Mouse (Mus musculus) thymus, postnatal 14 days (tissue): Measurements from ENCODE around the gene Gpi1.

Source experiments
- DNase-seq: peaks from one replicate; pipeline ENCODE4 v3.0.0; 2021

The Gpi1 gene

GRCm38 (mm10) chr7:34230116-34230515 is at the start of gene Gpi1:
Gene Gpi1 (minus strand): TSS chr7:34230336.
- peak; percentile 87 for DNase-seq

DNA sequence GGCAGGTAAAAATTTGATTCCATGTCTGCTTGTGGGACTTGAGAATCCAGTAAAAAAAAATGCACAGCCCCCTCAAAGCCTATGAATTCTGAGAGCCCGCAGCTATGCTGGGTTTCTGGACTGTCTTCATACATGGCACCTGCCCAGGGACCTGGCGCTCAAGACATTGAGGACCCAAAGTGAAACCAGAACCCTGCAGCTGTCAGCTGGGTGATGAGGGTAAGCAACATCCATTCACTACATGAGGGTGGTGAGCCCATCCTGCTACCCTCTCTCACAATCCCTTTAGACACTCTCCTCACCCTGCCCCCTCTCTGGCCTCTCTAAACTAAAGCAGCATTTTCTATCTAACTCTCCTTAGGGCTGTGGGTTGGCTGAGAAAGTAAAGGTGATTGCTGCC is 47.5 kb upstream of the Gpi1 start:
- no peak for DNase-seq

DNA sequence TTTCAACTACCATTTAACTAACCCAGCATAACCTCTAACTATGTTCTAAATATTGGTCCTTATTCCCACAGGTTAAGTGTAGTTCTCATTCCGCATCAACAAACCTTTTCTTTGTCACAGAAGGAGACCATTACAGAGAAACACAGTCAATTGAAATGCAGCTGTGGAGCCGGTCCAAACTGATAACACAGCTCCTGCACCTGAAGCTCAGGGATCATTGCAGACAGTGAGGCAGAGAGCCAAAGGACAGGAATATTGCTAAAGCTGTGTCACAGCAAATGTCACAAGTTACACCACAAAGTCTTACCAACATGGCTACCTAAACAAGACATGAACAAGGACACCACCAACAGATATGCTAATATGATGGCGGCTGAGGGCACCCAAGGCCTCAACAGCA is 45.9 kb upstream of the Gpi1 start:
- no peak for DNase-seq

DNA sequence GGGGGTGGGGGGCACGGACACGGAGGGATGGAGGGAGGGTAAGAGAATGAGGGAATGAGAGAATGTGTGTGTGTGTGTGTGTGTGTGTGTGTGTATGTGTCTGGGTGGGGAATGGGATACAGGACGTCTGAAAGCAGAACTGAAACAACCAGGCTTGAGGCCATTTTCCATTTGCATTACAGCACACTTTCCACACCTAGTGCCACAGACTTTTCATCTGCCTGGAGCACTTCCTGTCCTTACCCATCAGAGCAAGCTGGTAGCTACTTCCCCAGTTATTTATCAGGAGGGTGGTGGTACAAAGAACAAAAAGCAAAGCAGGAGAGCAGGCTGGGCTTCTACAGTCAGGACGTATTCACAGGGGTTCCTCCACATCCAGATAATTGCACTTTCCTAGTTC is 42.3 kb upstream of the Gpi1 start:
- DNase-seq, result no peak

DNA sequence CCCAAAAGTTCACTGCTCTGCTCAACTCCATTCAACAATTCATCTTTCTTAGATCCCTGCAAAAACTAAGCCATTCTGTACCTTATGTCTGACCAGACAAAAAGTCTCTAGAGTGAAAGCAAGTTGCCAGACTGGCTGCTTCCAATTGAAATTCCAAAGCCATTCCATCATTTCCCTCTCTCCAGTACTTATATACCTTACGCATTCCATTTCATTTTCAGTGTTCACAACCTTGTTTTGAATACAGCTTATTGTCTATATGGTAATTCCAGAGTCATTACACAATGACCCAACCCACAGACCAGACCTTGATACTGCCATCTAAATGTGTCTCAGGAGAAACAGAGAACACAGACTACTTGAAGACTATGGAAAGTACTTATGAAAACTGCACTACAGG is 38.3 kb upstream of the Gpi1 start:
- no peak for DNase-seq

DNA sequence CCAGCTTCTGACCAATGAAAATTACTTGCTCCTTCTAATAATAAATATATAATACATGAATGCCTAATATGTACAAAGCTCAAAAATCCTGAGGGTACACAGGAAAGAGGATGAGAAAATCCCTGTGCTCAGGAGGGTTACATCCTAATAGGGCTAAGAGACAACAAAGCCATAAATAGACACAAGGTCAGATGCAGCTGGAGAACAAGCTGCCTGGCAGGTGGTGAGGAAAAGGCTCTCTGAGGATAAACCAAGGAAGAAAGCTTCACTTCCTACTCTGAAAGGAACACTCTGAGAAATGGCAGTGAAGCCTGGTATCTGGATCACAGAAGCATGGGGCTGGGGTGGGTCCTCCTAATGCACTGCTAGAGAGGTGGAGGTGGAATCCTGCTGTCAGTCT is 36.3 kb upstream of the Gpi1 start:
- no peak for DNase-seq

- DNase-seq, result peak; percentile 59
Observed at GRCm38 (mm10) chr7:34265876-34266346, 35.8 kb upstream of the Gpi1 start.

DNA sequence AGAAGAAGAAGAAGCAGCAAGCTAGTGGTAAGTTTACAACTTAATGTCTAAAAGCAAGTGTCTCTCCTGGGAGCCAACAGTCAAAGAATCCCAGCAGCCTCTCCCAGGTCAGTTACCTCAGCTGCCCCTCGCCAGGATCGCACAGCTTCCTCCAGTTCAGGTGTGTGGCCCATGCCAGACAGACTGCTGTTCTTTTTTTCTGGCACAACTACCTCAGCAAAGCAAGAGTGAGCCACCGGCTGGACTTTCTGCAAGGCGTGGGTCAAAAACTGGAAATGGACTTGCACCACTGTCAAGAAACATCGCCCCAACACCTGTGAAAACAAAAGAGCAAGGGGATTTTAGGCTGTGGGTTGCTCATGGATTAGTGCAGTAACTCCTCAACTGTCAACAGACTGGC is 33.3 kb upstream of the Gpi1 start:
- no peak for DNase-seq

GRCm38 (mm10) chr7:34258407-34258806 is 28.3 kb upstream of the Gpi1 start:
- no peak for DNase-seq

- no peak for DNase-seq
Observed at GRCm38 (mm10) chr7:34257279-34257678, 27.1 kb upstream of the Gpi1 start.

DNA sequence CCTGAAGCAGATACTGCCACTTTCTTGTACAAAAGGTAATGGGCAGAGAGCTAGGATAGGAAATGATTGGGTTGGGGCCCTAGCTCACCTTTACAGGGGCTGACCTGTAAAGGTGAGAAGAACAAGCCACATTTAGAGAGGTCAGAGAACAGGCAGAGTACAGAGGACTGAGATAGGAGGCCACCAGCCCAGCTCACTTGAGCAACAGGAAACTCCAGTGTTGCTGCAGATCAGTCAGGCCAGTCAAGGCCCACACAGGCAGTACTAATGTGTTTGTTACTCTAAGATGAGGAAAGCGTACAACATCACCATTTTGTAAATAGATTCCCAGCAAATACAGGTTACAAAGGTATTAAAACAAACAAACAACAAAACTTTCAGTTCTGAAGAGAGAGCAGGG is 25.8 kb upstream of the Gpi1 start:
- DNase-seq, result no peak

DNA sequence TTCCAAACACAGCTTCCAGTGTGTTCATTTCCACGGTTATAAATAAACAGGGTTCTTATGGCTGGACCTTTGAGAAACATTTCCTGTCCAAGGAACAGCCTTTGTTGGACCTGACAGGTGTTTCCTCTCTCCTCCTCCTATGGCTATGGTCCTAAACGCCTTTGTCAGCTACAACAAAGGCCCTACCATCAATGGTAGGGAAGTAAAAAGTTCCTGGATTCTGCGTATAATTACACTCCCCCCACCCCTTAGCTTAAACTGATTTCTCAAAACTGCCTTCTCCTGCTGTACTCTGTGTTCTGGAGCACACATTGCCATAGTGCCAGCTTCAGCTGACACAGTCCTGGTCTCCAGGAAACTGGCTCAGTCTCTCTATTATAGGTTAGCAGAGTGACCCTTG is 25.0 kb upstream of the Gpi1 start:
- no peak for DNase-seq

GRCm38 (mm10) chr7:34252030-34252429 is 21.9 kb upstream of the Gpi1 start:
- DNase-seq, result peak; percentile 35

- no peak for DNase-seq
Observed at GRCm38 (mm10) chr7:34250738-34251137, 20.6 kb upstream of the Gpi1 start, which contains the start of gene Gm6096. Gene Gm6096 (plus strand): TSS chr7:34251038.

DNA sequence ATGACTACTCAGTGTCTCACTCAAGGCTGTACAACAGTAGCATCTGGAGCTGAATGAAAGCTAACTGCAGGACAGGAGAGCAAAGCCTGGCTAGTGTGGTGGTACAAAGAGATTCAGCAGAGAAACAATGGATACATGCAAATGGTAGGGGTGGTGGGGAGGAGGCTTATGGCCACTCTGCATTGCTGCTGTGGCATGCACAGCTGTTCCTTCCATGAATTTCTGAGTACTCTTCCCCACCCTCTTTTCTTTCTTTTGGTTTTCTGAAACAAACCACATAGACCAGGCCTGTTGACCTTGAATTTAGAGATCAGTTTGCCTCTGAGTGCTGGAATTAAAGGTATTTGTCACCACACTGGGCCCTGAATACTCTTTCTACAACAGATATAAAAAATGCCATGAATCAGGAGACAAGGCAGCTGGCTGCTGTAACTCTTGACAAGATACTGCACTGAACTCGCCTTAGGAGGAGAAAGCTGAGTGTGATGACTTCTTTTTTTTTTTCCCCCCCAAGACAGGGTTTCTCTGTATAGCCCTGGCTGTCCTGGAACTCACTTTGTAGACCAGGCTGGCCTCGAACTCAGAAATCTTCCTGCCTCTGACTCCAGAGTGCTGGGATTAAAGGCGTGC is 16.8 kb upstream of the Gpi1 start:
- no peak for DNase-seq

DNA sequence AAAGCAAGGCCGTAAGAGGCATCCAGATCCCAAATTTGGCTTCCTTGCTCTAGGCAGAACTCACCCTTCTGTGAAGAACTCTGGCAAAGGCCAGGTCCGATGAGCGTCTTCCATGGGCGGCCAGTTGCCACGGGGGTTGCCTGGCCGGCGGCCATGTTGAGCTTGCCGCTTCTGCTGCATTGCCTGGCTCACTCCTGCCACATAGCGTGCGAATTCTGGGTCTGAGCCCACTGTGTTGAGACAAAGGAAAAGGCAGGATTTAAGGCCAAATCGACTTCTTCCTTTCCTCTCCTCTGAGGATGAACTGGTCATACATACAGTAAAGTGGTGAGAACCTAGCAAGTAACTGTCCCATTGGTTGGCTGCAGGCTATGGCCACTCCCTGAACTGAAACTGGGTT is 12.0 kb upstream of the Gpi1 start:
- no peak for DNase-seq

- no peak for DNase-seq
Observed at GRCm38 (mm10) chr7:34238086-34238485, 8.0 kb upstream of the Gpi1 start.

DNA sequence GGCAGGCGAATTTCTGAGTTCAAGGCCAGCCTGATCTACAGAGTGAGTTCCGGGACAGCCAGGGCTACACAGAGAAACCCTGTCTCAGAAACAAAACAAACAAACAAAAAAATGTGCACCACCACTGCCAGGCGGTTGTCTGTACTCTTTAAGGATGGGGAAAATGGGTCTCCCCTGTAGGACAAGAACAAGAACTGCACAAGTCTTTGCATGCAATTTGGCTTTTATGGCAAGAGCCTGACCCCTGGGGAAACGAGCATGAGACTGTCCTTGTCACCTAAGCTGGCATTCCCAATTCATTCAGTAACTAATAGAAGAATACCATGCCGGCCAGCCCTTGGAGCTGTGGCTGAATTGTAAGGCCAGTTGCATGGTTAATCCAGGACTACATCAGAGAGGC is 5.5 kb upstream of the Gpi1 start:
- no peak for DNase-seq

DNA sequence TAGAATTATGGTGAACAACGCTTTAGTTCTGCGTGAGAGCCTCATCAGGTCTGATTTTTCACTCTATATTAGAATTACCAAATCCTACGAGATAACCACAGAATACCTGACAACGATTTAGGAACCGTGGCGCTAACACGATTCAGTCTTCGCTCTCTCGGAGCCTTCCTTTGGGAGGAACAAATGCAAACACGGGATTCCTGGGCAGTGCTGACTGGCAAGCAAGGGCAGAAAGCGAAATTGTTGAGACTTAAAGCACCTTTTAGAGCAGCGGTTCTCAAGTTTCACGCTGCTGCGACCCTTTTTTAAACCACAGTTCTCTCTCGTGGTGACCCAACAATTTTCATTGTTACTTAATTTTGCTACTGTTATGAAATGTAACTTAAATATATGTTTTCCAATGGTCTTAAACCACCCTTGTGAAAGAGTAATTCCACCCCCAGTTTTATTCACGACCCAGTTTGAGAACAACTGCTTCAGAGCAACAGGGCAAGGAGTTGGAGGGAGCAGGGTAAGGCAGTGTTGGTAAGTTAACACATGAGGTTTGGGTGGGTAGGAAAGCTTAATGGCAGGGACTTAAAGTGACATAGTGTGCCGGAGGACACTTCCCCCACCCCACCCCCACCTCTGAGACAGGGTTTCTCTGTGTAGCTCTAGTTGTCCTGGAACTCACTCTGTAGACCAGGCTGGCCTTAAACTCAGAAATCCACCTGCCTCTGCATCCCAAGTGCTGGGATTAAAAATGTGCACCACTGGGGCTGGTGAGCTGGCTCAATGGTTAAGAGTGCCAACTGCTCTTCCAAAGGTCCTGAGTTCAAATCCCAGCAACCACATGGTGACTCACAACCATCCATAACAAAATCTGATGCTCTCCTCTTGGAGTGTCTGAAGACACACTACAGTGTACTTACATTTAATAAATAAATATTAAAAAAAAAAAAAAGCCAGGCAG is 4.8 kb upstream of the Gpi1 start:
- DNase-seq, result no peak

DNA sequence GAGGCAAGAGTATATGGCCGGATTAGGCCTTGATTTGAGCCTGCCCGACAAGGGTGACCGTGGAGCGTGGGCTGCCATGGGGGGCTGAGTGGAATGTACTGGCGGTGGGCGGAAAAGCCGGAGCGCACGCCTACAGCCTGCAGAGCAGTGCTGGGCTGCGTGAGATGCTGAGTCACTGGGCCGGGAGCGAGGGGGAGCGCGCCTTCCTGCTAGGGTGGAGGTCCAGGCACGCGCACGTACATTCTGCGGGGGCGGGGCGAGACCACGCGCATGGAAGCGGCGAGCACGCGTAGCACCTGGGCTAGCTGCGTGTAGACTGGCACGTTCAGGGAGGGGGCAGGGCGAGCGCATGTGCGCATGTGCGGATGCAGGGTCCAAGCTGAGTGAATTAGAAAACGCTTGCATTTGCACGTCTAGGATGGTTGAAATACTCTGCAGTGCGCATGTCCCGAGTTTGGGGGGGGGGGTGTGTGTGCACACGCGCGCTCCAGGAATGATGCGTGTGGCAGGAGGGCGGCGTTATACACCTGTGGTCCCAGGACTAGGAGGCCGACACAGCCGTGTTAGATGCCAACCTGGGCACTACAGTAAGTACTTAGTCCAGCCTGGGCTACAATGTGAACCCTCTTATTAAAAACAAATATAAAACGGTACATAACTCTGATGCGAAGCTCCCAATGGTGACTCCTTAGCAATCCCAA is 3.9 kb upstream of the Gpi1 start:
- peak; percentile 100 for DNase-seq

- no peak for DNase-seq
Observed at GRCm38 (mm10) chr7:34232785-34233725, 2.9 kb upstream of the Gpi1 start.

GRCm38 (mm10) chr7:34229691-34230111 is 435 bp downstream of the Gpi1 start:
- no peak for DNase-seq
